Mouse (Mus musculus) left cerebral cortex, postnatal 14 days (tissue): ENCODE measurements around the gene Morc4. TPM values are rescaled to one million over a fixed set of nuclear protein-coding genes. Genes with fewer than 3 reads are reported as not detected.

Experiments used
- DNase-seq, 2 experiments: peaks; one replicate each; pipeline ENCODE4 v3.0.0; 2021 to 2022; ENCODE audit warnings: low spot score in 2 of 2, mixed read lengths in 1 of 2
- intact Hi-C: fragments of 180-260 bp; cut with DNase I; formaldehyde crosslinking; loops from one replicate; pipeline ENCODE4 v1.15.1; 2025
- long read RNA-seq, 2 experiments: library from polyadenylated mRNA; stranded (forward); transcript quantifications; one replicate each; pipeline ENCODE4 v2.0.0; 2021
- total RNA-seq, 2 experiments: library from RNA; stranded (reverse); gene quantifications; 2 replicates each; pipeline ENCODE4 v1.2.3; 2021

Morc4 gene
- total RNA-seq = 1 to 10 TPM; 3.6 to 3.8 TPM
- long read RNA-seq, experiment 1, partial matches to known transcripts = 0 of 11 reads
- long read RNA-seq, experiment 1, other reads (novel, unspliced or antisense) = 5 of 11 reads
- long read RNA-seq, experiment 2, partial matches to known transcripts = 1 of 2 reads
- long read RNA-seq, experiment 2, other reads (novel, unspliced or antisense) = 1 of 2 reads

DNA sequence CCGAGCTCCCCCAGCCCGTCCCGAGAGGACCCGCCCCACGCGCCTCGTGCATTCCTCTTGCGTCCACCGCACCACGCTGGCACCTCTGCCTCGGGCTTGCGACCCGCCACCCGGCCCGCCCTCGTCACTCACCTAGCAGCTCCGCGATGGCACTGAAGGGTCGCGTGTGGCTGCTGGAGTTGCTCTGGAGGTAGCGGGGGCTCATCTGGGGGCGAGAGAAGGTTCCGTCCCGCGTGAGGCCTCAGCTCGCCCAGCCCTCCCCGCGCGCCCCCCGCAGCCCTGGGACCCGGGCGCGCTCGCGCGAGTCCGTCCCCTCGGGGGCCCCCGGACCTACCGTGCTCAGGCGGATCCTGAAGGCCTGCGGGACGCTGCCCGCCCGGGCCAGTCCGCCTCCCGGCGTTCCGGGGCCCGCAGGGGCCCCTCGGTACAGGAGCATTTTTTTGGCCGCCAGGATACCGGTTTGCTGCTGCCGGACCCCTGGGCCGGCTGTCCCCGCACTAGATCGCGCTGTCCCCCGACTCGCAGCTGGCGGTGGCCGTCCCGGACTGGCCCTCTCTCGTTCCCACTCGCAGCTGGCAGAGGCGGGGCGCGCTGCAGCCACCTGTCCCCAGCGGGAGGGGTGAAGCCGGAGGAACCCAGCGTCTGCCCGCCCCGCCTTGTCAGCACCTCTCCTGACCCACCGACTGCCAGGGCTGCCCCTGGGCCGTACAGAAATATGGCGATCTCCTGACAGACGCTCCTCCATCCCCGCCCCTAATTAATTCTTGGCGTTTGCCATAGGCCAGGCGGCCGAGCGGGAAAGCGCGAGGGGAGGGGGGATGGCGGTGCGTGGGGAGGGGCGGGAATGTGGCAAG is at the start of gene Morc4:
TSS of gene Morc4 (minus strand) at position 740 of the 854 bp plus-strand sequence.
- DNase-seq = peak; percentile 18 to 37
- intact Hi-C loops = no loop called here

DNA sequence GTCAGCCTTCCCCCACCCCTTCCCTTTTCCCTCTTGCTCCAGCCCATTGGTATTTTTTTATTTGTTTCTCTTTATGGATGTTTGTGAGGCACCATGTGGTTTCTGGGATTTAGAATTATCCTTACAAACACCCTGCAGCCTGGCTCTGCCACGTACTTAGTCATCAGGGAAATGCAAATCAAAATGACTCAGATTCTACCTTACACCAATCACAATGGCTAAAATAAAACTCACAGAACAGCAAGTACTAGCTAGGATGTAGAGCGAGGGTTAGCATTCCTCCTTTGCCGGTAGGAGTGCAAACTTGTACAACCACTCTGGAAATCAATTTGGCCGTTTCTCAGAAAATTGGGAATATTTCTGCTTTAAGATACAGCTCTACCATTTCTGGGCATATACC is 49.1 kb upstream of the Morc4 start:
- intact Hi-C loops = no loop called here
- DNase-seq = no peak

GRCm38 (mm10) chrX:139891387-139891786 is 19.9 kb upstream of the Morc4 start:
- intact Hi-C loops = no loop called here
- no peak for DNase-seq

DNA sequence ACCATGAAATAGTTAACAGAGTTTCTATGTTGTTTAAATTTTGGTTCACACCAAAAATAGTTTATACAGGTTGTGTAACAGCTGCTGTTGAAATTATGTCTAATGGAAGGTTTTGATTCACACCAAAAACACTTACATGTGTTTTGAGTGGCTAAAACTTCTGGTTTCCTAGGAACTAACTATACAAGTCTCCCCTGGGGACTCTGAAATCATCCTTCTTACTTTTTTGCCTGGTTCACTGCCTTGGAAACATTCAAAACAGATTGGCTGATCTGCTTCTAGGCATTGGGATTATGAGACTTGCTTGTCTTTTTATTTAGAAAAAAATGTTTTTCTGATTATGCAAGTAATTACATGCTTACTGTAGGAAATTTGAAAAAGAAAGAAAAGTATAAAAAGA is 11.7 kb upstream of the Morc4 start:
- no peak for DNase-seq
- intact Hi-C loops = no loop called here

- no peak for DNase-seq
These were observed 6.5 kb upstream of the Morc4 start for GRCm38 (mm10) chrX:139877936-139878335.

DNA sequence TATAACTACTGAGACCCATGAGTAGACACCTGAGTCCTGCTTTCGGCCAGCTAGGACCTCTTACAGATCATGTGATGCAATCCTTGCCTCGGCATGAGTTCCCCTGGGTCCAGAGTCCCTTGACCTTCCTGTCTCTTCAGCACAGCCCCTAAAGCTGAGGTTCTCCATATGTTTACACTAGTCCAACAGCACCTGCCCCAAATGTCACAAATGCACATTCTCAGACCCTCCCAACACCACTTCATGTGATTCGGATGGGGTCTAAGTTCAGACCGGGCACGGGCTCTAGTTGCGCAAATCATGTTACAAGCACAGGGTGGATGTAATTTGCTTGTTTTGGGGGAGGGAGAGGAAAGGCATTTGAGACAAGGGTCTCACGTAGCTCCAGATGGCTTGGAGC is 5.6 kb upstream of the Morc4 start:
- intact Hi-C loops = no loop called here
- DNase-seq = no peak

More at GRCm38 (mm10) chrX:139877936-139878335, 6.5 kb upstream of the Morc4 start:
- intact Hi-C loops = no loop called here

GRCm38 (mm10) chrX:139870300-139870711 is 1.2 kb downstream of the Morc4 start:
- no peak for DNase-seq
- intact Hi-C loops = no loop called here

DNA sequence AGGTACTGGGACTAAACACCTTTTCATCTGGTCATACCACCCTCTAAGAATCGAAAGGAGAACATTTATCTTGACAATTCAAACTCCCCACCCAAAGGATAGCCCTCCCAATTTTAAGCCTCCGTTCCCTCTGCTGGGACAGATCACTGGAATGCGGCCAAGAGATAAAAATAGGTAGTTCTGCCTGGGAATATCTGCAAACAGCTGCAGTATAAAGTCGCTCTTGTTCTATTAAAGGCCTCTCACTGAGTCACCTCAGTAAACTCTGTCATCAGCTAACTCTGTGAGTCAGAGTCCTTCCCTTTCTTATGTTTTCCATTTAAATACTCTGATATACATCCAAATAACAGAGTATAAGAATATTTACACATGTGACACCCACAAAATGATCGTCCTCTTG is 12.1 kb downstream of the Morc4 start:
- peak; percentile 7 to 17 for DNase-seq
- intact Hi-C loops = no loop called here

GRCm38 (mm10) chrX:139854795-139855194 is 16.7 kb downstream of the Morc4 start:
- DNase-seq = no peak
- intact Hi-C loops = no loop called here

DNA sequence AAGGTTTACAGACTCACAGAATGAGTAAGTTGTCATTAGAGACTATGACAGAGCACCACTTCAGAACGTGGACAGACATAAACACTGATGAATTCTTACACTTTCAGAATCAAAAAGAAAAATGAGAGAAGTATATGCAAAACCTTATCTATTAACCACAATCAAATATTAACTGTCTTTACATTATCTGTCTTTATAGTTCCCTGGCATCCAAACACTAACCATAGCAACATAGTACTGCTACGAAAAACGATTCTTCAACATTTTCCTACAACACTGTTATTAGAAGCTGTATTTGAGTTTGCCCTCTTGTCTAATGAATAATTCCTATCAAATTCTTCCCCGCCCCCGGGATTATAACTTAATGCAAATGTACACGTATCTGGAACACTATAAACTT is 30.4 kb downstream of the Morc4 start:
- no peak for DNase-seq
- intact Hi-C loops = no loop called here

DNA sequence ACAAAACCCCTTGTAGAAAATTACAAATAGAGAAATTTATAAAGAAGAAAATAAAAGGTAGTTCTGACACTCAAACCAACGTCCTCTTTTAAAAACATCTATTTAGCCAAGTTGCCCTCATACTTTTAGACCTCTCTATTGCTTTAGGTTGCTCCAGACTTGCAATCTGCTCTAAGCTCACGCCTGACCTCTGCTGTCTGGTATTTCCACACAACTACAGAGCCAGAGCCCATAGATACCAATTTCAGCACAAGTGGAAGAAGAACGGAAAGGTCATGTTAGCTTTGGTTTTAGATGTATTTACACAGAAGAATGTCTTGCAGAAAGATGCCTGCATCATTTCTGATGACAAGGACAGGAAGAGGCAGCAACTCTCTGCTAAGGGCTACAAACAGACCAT is 32.4 kb downstream of the Morc4 start:
- no peak for DNase-seq
- intact Hi-C loops = loop anchor here (10.0 kb wide), 3 partner anchors 64 to 464 kb away; no protein-coding TSS in a partner anchor

- DNase-seq = peak; percentile 55 to 66
- intact Hi-C loops = loop anchor here (10.0 kb wide), 3 partner anchors 58 to 458 kb away; no protein-coding TSS in a partner anchor
These were observed 39.0 kb downstream of the Morc4 start for GRCm38 (mm10) chrX:139832464-139832863.

- intact Hi-C loops = no loop called here
- no peak for DNase-seq
These were observed 42.9 kb downstream of the Morc4 start for GRCm38 (mm10) chrX:139828363-139829092.

GRCm38 (mm10) chrX:139826926-139827325 is 44.6 kb downstream of the Morc4 start:
- DNase-seq = no peak
- intact Hi-C loops = no loop called here

GRCm38 (mm10) chrX:139825402-139825801 is 46.1 kb downstream of the Morc4 start:
- DNase-seq = no peak
- intact Hi-C loops = no loop called here

DNA sequence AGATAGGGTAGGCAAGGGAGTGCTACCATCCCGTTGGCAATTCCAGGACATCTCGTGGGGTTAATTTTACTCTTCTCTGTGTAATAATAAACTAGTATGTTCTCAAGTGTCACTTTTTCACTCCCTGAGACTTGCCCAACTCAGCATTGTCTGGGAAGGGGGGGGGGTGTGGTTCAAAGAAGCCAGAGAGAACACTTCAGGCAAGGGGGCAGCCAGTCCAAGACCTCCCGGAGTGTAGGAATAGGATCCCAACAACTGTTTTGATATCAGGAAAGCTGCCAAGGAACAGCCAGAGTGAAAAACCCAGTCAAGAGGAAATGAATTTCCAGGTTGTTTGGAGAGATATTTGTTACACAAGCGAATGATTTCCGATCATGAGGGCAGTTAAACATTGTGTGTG is 56.3 kb downstream of the Morc4 start:
- intact Hi-C loops = no loop called here
- DNase-seq = no peak

GRCm38 (mm10) chrX:139814018-139814635 is 57.4 kb downstream of the Morc4 start:
- intact Hi-C loops = no loop called here
- DNase-seq = no peak

- intact Hi-C loops = no loop called here
- no peak for DNase-seq
These were observed 58.0 kb downstream of the Morc4 start for GRCm38 (mm10) chrX:139813299-139814002.

DNA sequence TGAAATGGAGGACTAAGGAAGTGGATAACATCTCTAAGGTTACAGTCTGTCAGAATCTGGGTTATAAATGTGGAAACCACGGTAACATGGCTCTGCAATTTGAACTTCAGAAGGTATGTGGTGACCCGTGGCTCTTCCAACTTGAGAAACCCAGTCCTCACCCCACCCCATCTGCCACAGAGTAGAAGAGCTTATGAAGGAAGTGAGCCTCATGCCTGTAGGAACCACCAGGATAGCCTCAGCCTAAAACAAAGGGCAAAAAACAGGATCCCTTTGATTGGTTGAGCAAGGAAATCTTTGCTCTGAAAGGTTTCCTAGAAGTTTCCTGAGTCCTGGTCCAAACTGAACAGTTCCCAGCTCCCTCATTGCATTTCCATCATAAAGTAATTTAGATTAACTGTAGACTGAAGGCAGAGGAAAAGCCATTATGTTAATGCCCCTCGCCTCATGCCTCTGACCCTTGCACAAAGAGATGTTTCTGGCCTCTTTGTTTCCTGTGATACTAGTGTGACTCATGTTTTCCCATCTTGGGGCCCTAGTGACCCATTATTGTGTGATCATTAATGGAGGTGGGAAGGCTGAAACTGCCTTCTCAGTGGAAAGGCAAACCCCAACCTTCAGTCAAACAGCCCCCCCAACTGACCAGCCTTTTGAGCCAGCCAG is 58.7 kb downstream of the Morc4 start:
- intact Hi-C loops = no loop called here
- DNase-seq = no peak
